Mouse (Mus musculus) liver (tissue): ENCODE data around the gene Cdh8.

ENCODE experiments used
- DNase-seq: peaks from one replicate; pipeline ENCODE4 v3.0.0-alpha.2; 2020; ENCODE audit warnings: mixed read lengths

Gene Cdh8

DNA sequence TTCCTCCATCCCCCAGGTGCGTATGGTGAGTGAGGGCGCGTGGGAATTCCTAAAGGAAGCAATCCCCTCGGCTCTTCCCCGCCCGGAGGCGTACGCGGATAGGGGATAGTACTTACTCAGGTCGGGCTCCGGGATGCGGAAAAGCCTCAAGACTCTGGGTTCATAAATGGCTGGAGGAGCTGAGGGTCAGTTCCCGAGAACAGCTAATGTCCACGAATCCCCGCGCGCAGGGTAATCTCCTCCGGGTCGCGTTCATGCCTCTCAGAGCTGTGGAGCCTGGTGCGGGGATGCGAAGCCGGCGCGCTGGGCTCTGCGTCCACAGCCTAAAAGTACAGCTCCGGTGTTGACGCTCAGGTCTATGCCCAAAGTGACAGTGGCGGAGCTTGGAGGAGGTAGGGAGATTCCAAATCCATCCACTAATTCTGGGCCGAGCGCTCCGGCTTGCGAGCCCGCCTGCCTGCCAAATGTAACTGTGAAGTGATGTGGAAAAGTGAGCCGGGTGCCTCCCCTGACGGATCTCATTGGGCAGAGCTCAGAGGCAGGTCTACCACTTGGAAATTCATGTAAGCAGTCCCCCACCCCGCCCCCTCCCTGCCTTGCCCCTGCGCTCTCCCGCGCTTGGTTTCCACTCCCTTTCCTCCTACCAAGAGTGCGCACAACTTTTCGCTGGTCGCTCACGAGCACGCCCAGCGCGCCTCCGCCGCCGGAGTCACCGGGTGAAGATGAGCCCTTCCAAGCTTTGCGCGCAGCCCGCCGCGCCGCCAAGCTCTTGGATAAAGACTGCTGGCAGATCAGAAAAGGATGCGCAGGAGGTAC is at the start of gene Cdh8:
TSS of gene Cdh8 (minus strand) at position 506 of the 816 bp plus-strand sequence.
- peak; percentile 29 for DNase-seq

DNA sequence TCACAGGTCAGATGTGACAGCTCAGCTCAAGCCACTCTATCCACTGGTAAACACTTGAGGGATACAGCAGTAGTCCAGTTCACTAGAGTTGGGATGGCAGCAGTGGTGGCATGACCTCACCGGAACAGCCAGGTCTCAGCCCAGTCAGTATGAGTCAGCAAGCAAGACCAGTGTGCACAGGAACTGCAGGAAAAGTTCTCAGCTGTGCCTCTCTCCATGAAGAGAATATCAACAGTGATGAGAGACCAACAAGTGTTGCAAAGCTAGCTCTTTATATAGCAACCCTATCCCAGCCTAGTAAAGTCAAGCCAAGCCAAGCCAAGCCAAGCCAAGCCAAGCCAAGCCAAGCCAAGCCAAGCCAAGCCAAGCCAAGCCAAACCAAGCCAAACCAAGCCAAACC is 30.2 kb upstream of the Cdh8 start:
- no peak for DNase-seq

DNA sequence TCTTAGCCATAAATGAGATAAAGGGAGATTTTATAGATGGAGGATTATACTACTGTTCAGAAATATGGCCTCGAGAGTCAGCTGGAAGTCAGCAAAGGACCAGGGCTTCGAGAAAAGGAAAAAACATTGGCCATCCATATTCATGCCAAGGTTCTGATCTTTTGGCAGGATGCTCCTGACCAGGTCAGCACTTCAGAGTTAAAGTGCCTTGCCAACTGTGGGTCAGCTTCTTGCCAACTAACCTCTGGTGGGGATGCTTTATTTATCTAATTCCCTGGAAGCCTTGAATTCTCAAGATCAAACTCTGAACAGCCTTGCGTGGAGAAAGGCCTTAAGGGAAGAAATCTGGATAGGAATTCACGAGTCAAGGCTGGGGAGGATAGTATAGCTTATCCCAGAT is 9.6 kb upstream of the Cdh8 start:
- DNase-seq, result no peak

DNA sequence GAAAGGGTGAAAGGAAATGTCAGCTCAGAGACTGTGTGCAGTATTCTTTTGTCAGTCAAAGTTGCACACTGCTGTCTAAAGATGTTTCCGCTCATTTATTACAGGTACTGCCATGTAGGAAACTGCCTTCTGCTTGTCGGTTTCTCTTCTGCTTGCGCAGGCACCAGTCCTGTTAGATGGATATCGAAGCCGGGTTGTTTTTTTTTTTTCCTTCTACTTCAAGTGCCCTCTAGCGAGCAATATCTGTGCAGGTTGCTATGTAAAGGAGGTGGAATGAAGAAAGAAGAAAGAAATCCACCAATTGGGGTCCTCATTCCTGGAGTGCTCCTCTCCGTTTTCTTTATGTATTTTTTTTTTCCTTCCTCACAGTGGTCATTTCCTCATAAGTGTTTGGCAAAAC is 5.2 kb upstream of the Cdh8 start:
- no peak for DNase-seq

DNA sequence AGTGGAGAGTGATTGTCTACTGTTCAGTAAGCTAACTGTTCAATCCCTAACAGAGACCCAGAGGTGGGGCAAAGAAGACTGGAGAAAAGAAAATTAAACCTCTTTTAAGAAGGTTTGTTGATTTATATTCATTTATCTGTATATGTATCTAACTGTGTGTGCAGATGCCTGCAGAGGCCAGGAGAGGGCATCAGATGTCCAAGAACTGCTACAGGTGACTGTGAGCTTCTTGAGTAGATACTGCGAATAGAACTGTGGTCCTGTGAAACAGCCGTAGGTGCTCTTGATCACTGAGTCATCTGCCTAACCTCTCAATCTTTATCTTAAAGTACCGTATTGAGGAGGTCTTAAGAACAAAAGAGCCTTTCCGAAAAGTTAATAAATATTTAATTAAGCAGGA is 3.5 kb upstream of the Cdh8 start:
- no peak for DNase-seq

DNA sequence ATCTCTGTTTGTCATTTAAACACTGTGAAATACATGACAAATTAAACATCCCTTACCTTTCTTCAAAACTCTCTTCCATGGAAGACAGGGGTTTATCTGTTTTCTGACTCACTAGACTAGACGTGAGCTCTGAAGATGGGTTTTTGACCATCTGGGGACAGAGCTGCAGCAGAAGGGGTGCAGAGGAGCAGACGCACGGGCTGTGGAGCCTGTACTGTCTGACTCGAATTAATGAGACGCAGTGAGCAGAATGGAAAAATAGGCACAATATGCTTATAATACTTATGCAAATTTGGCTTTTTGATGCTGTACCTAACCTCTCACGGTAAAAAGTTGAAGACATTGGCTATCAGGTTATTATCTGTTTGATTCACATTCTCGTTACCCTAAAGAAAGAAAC is 1.2 kb upstream of the Cdh8 start:
- DNase-seq, result no peak

DNA sequence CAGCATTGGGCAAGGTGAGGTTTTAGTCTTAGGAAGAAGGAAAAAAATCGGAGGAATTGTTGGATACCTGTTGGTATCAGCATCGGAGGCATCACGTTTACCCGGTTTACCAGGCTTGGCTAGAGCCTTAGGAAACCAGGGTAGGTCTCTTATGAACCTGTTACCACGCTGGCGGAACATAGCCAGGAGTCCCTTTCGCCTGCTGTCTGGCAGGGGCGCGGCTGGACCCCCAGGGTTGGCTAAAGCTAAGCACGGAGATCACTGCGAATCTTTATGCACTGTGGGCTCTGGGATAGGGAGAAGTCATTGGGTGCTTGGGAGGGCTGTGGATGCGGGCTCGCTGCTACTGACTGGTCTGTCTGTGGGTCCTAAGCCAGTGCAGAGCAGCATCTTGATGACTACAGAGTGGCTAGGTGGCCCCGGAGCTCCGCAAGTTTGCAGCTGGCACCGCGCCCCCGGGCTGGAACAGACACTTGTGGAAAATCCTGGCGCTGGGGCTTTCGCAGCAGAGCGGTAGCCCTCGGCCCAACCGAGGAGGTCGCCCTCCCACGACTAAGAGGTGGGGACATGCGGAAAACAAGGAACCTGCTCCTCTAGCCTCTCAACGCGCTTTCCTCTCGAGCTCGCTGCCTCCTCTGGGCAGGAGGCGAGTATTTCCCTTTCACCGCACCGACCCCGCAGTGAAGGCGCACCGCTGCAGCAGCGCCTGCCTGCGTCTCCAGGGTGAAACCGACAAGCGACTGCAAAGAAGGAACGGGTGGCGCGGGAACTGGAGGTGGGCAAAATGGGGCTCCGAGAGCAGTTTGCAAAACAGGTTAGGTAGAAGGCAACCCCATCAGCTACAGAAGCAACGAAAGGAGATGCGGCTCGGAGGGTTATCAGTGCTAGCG is 950 bp downstream of the Cdh8 start:
- no peak for DNase-seq

DNA sequence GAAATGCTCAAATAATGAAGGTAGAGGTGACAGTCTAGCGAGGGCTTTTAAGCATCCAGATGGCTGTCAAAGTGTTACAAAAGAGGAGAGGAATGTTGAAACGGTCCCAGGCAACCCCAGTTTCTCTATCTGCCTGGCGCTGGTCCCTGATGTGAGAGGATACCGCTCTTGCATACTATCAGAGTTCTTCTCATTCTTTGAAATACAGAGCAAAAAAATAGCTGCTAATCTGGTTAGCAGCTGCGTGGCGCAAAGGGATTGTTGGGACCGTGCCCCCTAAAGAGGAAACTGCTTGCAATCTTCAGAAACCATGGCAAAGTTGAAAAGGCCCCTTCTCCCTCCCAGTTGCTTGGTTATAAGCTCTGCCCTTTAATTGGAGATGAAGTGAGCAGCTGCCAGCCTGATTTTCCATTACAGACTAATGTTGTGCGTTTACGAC is 1.8 kb downstream of the Cdh8 start:
- no peak for DNase-seq

DNA sequence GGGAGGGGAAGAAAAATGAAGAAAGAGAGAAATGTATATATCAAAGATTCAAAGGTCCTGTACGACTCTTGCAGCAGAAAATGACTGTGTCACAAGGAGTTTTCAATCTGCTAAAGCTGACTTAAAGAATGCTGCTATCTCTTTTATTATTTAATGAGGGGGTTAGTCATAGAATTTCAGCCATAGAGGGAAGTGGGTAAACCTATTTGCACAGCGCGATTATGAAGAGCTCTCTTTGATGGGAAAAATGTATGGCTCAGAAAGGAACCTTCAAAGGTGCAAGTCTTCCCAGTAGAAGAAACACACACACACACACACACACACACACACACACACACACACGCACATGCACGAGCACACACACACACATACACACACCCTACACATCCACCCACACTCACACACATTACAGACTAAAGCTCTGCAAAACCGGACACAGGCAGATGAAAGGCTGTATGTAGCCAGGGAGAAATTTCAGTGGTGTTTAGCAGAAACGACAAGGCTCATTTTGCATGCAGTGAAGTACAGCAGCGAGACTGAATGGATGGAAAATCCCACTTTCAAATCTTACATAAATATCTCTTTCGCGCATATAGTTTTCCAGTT is 2.3 kb downstream of the Cdh8 start:
- no peak for DNase-seq

DNA sequence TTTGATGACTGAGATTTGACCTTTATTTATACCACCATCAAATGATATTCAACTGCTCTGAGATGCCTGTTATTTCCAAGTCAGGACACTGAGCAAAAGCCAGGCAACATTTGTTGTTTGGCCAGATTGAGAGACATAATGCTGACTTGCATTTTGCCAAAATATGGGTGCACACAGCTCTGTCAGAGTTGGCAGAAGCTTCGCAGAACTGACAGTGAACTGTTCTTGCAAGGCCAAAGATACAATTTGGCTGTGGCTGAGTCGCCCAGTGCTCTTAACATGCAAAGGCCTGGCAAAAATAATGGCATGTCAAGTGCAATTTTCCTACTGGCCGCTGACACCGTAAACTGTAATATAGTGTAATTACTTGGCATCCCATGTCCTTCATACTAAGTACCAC is 22.4 kb downstream of the Cdh8 start:
- no peak for DNase-seq

DNA sequence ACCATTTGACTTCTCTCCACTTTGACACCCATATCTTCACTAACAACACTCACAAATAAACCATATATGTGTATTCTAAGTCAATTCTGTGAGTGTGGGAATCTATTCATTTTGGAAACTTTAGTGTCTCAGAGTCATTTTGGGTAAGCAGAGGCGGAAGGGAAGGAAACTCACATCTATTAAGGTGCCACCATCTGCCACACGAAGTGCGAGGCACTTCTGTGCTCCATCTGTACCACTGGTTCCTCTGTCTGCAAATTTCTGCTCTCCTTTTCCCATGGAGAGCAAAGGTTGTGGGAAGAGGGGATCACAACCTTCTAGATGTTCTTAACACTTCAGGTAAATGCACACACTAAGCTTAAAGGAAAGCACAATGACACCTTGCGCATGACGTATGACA is 46.2 kb downstream of the Cdh8 start:
- DNase-seq, result no peak

DNA sequence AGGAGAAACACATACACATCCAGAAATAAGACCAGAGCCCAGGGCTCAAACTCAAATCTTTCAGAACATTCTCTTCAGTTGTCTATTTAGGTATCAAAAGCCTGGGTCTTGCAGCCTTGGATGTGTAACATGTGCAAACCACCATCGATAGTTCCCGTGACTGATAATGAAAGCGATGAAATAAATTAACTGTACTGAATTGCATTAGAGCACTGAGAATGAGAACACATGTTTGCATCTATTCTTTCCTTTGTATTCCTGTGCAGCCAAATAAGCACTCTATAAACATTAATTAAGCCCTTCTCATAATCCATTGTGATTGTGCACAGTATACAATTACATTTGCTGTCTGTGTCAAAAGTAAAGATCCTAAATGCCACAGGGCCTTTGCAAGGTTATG is 47.1 kb downstream of the Cdh8 start:
- no peak for DNase-seq

DNA sequence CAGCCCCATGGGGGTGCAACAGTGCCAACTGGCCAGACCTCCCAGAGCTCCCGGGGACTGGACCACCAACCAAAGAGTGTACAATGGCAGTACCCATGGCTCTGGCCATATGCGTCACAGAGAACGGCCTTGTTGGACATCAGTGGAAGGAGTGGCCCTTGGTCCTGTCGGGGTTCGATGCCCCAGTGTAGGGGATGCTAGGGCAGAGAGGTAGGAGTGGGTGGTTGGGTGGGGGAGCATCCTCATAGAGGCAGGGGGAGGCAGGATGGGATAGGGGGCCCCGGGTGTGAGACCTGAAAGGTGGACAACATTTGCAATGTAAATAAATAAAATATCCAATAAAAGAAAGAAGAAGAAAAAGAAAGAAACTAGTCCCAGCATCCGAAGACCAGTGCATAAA is 47.8 kb downstream of the Cdh8 start:
- DNase-seq, result no peak

DNA sequence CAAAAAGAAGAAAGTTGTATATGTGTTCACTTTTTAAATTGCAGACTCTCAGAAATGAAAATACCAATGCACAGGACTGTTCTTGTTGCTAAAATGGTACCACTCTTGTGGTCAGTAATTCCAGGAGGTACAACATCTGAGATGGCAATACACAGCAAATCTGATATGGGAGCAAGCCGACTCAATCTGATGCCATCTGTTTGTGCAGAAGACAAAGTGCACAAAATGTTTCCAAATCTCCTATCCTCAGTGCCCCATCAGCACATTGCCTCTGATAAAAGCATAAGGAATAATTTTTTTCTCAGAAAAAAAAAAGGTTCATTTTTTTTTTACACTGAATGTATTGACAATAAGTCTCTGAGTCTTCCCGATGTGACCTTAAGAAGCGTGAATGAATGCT is 62.3 kb downstream of the Cdh8 start:
- no peak for DNase-seq

DNA sequence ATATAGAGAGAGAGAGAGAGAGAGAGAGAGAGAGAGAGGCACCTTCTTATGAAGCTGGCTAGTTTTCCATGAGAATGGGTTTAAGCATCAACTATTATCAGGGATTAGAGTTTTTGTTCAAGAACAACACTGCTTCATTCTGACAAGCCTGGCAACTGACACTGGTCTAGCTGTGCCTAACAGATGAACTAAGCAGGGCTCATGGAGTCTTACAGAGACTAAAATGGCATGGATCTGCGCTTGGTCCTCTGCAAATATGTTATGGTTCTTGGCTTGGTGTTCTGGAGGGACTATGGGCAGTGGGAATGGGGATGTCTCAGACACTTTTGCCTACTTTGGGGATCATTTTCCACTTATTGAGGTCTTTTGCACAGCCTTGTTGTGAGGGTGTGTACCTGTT is 63.0 kb downstream of the Cdh8 start:
- DNase-seq, result no peak

DNA sequence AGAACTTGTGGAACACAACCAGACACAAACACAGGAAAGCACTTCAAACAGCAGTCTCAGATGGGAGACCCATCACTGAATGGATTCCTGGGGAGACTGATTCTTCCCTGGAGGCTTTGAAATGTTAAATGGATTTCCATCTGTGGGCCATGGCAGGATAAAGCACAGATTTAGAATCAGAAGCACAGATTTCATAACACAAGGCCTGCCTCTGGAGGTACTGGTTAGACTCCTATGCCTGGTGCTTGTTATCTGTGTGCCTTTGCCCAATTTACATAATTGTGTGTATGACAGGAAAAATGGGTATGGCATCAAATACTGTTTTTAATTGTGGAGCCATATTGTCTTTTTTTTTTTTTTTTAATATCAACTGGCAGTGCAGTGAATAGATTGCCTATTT is 66.8 kb downstream of the Cdh8 start:
- DNase-seq, result no peak

DNA sequence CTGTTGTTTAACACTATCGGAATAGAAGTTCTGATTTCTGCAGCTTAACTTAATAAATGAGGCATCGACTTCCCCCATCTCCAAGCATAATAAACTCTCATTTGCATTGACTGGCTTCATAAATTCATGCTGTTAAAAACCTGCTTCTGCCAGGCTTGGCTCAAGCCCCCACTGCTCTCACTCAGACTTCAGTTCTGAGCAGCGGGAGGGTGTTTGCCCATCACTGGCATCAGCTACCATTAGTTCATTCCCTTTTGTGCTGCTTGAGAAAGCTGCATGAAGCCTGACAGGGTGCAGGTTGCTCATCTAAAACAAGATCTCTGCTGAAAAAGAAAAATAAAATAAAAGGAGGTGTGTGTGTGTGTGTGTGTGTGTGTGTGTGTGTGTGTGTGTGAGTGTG is 67.7 kb downstream of the Cdh8 start:
- no peak for DNase-seq

DNA sequence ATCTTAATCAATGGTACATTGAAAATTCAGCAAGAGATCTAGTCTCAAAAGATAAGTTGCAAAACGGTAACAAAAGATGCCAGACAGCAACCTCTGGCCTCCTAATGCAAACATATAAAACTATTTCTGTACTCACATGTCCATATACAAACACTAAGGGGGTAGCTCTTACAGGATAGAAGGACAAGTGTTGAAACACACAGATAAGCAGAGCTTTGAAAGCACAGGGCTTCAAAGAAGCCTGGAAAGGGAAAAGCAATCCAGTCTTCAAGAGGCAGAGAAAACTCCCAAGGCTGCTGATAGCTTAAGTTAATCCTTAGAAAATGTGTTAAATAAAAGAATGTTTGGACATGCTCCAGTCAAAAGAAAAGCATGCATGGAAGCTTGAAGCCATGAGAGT is 77.0 kb downstream of the Cdh8 start:
- DNase-seq, result no peak

DNA sequence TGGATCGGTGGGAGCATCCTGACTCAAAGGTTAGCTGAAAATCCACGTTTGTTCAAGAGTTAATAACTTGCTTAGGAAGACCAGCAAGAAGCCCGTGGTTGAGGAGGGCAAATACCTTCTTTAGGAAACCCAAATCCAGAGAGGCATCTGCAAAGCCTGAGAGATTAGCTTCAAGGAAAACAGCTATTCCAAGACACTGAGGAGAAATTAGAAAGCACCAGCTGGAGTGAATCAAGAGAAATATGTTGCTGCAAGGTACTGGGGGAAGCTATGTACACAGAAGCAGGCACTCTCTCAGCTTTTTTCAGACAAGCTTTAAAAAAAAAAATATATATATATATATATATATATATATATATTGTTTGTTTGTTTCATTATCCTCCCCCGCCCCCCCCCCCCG is 88.7 kb downstream of the Cdh8 start:
- DNase-seq, result no peak

DNA sequence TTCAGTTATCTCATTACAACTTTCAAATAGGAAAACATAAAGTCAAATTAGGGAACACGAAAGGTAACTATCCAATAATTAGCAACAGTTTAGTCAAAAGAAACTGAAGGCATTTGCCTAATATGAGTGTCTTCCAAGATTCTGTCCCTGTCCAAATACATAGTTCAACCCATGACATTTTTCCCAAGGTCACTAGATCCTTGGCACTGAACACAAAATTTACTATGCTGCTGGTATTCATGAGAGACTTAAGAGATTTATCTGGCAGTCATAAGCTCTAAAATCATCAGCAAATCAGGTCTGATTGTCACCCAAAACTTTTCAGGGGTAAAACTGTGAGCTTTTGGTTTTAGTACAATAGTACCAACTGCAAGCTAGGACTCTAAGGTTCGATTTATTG is 101.7 kb downstream of the Cdh8 start:
- no peak for DNase-seq

DNA sequence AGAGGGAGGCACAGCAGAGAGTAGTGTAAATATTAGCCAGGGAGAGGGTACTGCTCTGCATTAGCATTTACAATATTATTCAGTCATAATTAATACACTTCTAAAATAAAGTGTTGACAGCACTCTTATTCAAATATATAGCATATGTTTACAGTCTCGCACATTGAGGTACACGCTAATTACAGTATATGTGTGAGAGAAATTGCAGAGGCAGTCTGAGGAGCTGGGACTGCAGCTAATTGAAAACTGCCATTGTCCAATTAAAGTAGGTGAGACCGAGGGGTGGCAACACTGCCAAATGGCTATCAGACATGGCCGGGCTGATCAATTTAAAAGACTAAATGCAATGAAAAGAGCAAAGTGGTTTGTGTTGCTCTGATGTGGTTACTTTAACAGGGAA is 112.1 kb downstream of the Cdh8 start:
- DNase-seq, result no peak

DNA sequence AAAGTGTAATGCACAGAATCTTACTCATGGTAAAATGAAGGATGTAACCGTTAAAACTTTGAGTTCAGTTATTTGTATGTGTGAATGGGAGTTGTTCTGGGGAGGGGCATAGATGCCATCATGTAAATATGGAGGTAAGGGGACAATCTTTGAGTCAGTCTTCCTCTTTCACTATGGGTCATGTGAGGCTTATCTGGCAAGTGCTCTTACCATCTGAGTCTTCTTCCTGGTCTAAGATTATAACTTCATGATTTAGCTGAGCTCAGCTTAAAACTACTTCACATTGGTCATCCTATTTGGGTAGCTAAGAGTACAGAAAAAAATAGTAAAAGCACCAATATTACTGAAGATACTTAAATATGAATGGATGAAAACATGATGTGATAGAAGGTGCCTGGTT is 126.1 kb downstream of the Cdh8 start:
- DNase-seq, result no peak

DNA sequence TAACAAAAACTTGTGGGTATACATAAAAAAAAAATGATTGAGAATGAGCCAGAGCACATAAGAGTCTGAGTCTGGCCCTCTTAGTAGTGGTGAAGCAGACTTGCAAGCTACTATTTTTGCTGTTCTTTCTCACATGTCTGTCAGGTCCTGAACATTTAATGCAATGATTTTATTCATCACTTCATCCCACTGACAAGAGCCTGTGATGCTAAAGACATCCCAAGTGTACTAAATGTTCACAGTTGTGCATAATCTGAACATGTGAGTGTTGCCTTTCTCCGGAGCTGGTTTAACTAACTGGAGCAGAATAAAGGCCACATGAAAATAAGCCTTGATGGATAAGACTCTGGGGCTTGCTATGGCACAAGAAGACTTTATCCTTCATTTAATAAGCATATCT is 131.2 kb downstream of the Cdh8 start:
- DNase-seq, result no peak

DNA sequence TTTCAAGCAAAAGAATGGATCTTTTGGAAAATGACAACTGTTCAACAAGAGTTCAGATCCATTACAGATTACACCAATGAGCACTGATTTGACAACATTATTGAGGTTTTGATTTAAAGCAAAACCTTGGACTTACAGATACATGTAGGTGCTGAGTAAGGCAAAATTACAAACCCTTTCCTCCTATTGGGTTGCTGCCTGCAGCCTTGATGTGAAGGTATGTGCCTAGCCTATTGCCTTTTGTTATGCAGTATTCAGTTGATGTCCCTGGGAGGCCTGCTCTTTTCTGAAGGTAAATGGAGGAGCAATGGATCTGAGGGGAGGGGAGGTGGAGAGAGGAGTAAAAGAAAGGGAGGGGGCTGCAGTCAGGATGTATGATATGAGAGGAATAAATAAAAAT is 135.9 kb downstream of the Cdh8 start:
- DNase-seq, result no peak
